Mouse (Mus musculus) kidney, postnatal 25 days (tissue): ENCODE measurements around the gene Bdkrb2.

Experiments
- DNase-seq, 2 experiments: peaks; one replicate each; pipeline ENCODE4 v3.0.0; 2021; ENCODE audit warnings: mixed read lengths in 2 of 2

The Bdkrb2 gene

GRCm38 (mm10) chr12:105562936-105563680, at the start of gene Bdkrb2:
Gene Bdkrb2 (plus strand): TSS chr12:105563226.
- peak; percentile 42 to 65 for DNase-seq

DNA sequence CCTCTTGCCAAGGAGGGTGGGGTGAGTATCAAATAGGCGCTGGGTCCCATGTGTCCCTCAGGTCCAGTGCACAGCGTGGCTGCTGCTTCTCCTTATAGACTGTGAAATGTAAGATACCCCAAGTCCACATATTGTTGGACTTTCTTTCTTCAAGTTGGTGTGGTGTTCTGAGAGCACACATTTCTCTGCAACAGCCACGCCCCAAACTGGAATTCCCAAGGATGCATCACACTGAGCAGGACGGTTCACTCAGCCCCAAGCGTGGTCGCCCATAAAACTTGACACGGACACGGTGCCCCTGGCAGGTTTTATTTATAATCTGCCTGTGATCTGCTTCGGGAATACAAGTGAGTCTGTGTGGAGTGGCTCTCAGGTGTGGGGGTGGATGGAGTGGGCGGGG, 48.9 kb upstream of the Bdkrb2 start:
- DNase-seq, result no peak

- peak; percentile 60 to 68 for DNase-seq
Observed at GRCm38 (mm10) chr12:105517026-105517675, 45.9 kb upstream of the Bdkrb2 start.

- DNase-seq, result no peak
Observed at GRCm38 (mm10) chr12:105519851-105520250, 43.2 kb upstream of the Bdkrb2 start.

DNA sequence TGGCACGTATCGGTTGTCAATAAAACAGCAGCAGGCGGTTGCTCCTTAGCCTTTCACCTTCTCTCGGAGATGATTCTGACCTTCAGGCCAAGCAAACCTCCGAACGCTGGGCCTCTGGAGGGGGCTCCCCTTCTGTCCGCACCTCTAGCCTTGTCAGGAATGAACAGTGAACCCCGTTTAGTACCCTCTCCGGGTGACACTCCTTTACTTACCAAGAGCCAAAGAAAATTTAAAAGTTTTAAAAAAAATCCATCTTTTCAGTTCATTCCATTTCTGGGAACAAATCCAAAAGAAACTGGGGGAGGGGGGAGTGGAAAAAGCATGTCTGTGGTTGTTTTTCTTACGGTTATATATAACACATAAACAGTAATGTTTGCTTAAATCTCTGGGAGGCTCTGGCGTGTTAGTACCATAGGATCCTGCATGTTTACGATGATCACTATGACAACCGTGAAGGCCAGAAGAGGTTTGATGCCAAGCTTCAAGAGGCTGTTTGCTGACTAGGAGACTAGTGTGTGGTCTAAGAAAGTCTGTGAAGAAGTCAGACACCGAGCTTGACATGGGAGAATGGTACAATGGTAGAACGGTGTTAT, 41.8 kb upstream of the Bdkrb2 start:
- no peak for DNase-seq

GRCm38 (mm10) chr12:105523737-105524136, 39.3 kb upstream of the Bdkrb2 start:
- DNase-seq, result peak in 1 of 2 experiments; percentile 67

DNA sequence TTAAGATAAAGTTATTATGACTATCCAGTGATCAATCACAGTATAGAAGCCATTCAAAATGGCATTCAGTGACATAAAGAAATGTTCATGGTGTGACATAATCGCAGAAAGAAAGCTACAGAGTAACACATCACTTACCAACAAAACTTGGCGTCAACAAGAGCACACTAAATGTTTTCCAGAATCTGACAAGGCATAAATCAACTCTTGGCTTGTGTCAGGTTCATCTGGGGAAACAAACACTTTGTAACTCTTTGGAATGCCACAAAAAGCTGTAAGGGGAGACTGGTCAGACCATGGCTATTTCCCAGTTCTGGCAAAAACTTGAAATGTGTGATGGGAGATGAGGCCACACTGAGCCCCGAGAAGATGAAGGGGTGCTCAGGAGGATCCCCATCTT, 36.8 kb upstream of the Bdkrb2 start:
- no peak for DNase-seq

DNA sequence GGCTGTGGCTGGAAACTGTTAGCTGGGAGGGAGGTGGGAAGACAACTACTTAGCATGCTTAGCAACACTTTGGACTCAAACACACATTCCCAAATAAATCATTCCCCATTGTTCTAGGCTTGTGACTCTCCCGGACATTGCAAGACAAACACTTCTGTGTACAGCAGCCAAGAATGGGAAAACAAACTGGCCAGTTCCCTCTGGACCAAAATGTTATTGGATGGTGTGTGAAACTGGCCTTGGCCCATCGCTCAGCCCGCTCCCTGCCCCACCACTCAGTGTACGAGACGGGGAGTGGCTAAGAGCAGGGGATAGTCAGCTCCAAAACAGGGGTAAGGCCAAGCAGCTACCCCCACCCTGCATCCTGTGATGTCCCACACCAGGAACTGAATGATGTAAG, 36.2 kb upstream of the Bdkrb2 start:
- peak; percentile 62 to 88 for DNase-seq

GRCm38 (mm10) chr12:105529545-105529944, 33.5 kb upstream of the Bdkrb2 start:
- peak; percentile 52 to 70 for DNase-seq

- no peak for DNase-seq
Observed at GRCm38 (mm10) chr12:105531724-105532371, 31.2 kb upstream of the Bdkrb2 start.

DNA sequence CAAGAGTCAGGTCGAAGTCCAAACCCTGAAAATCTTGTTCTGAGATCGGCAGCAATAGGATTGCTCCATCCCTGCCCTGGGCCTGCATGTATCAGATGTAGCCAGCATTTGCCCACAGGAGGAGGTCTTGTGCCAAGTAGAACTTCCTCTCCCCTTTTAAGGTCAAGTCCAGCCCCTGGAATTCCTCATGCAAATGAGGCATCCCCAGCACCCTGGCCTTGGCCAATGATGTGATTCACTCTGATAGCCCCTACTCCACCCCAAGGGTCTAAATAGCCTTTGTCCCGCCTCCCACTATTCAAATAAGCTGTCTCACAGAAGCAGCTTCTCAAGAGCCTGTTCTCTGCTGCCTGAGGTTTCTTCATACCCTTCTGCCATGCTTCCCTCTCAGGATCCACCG, 28.2 kb upstream of the Bdkrb2 start:
- no peak for DNase-seq

DNA sequence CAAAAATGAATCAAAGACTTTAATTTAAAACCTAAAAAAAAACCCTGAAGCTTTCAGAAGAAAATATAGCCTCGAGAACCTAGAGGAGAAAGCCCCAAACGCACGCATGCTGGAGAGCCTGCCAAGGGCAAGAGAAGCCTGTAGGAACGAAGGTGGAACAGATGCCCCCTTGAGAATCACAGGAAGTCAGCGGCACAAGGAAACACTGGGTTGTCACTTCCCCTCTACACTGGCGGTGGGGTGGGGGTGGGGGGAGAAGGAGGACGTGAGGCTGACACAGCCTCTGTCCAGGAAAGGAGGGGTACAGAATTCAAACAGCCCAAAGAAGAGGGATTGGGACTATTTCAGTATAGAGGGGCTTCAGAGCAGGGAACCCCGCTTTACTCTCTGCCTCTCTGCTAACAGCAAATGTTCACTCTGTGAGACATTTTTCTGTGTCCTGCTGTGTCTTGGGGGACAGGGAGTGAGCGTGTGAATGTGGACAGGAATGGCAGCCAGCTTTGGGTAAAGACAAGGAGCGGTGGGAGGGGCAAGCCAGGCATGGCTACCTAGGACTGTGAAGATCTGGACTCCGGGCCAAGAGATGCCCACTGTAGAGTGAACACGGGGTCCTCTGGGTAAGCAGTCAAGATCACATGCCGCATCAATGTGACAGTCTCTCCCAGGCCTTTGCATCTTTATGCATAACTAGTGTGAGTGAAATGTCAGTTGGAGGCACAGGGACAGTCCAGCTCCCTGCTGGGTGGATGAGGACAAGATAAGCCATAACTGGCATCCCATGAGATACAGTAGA, 26.9 kb upstream of the Bdkrb2 start:
- DNase-seq, result peak in 1 of 2 experiments; percentile 55

DNA sequence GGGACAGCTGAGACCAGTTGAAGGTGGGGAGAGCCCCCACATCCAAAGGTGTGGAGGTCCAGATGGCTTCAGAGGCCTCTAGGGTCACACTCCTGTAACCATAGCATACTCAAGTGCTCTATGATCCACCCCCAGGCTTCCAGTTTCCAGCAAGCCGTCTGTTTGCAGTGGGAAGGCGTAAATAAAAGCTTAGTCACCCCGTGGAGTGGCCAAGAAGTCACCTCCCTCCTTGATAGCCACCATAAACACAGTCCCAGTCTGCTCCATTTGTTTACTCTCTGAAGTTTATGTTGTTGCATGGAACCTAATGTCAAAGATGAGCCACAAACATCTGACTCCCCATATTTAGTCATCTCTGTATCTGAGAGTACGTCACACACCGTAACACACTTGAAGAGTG, 25.9 kb upstream of the Bdkrb2 start:
- DNase-seq, result no peak

DNA sequence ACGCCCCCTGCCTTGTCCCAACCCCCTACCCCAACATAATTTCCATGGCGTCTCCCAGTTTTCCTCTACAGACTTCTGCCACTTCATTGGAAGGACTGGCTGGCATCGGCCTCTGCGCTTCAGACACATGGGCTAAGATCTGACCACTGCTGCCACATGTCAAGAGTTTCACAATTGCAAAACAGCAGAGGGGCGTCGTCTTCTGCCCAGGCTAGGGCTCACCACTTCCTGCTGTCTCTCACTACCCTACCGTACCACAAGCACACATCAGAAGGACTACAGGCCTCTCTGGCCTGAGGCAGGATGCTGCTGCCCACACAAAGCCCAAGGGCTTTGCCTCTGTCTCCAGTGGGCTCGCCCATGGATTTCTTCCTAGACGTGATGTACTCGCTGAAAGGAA, 23.4 kb upstream of the Bdkrb2 start:
- DNase-seq, result no peak

DNA sequence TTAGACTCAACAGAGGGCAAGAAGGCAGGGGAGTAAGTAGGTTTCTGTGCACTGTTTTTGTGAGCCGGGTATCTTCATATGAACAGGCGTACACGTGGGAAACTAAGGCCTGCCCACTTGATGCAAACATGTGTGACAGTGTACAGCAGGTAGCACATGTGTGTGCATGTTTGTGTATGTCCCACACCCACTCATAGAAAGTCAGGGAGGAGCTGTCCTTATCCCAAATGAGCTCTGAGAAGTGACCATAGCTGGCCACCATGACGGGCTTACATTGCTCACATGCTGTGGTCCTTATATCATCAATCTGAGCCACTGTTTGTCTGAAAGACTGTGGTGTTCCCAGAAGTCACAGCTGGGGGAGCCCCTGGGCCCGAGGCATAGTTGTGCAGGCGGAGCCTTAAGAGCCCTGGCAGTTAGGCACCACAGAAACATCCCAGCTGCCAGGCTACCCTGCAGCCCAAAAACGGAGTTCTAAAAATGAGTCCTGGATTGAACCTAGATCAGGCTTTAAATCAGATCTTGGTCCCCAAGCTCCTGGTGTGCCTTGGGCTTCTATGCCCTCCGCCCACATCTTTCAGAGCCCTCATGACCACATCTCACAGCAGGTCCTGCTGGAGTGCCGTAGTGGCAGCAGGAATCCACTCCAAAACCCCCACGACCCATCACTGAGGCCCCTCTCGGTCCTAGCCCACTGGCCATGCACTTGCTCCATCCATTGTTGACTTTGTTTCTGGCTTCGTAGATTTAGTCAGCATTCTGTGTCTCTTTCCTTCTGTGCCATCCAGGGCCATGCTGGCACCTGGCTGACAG, 21.2 kb upstream of the Bdkrb2 start:
- DNase-seq, result no peak

- DNase-seq, result no peak
Observed at GRCm38 (mm10) chr12:105542513-105542912, 20.5 kb upstream of the Bdkrb2 start.

GRCm38 (mm10) chr12:105543176-105543575, 19.9 kb upstream of the Bdkrb2 start:
- no peak for DNase-seq

DNA sequence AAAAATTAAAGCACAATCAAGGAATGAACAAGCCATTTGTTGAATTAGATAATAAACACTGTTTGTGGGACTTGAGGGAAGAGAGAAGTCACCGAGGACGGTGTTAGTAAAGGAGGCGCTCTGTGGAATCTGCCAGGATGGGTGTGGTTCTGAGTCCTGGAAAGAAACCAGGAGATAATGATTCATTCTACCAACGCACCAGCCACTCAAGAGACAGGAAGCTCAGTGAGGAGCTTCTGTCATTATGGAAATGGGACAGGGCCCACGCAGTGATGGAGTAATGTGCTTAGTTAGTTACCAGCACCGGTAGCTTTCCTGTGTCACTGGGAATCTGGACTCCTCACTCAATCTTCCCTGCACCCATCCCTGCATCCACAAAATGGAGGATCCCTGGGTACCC, 19.3 kb upstream of the Bdkrb2 start:
- peak in 1 of 2 experiments; percentile 48 for DNase-seq

GRCm38 (mm10) chr12:105544872-105545271, 18.2 kb upstream of the Bdkrb2 start:
- DNase-seq, result no peak

GRCm38 (mm10) chr12:105545696-105546435, 17.2 kb upstream of the Bdkrb2 start:
- DNase-seq, result no peak

DNA sequence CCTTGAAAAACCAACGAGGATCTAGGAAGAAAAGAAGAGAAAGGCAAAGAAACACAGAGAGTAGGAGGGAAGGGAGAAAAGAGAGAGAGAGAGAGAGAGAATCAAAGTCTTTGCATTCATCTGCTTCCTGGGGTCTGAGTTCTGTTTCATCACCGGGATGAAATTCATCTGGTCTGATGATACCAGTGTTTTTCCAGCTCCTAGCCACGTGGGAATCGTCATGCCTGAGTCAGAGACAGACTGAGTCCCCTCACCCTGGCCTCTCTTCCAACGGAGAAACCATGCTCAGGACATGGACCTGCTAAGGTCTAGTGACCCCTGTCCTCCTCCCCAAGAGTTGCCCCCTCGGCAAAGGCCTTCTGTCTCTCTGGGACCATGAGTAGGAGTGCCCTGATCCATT, 16.5 kb upstream of the Bdkrb2 start:
- DNase-seq, result no peak
